Mouse (Mus musculus) testis, adult 2 months (tissue): ENCODE results near the gene Ttc23. TPM values are rescaled to one million over a fixed set of nuclear protein-coding genes. Genes with fewer than 3 reads are reported as not detected.

Experiments used
- H3K27ac ChIP-seq: fragments of 200-500 bp; 2 replicates; pipeline ENCODE4 v1.5.1; 2012; ENCODE audit warnings: low read depth, low read length; ENCODE audit not compliant: control insufficient read depth, insufficient read depth
- H3K27me3 ChIP-seq: fragments of 200-500 bp; 2 replicates; pipeline ENCODE4 v1.6.1; 2012; ENCODE audit warnings: mild to moderate bottlenecking, low read length, moderate library complexity; ENCODE audit not compliant: control insufficient read depth, insufficient read depth
- H3K36me3 ChIP-seq: fragments of 200-500 bp; 2 replicates; pipeline ENCODE4 v1.6.1; 2012; ENCODE audit warnings: mild to moderate bottlenecking, low read length; ENCODE audit not compliant: control insufficient read depth, insufficient read depth
- H3K4me1 ChIP-seq: fragments of 200-500 bp; 2 replicates; pipeline ENCODE4 v1.6.1; 2012; ENCODE audit warnings: low read length; ENCODE audit not compliant: control insufficient read depth, insufficient read depth
- H3K4me3 ChIP-seq: fragments of 200-500 bp; 2 replicates; pipeline ENCODE4 v1.5.1; 2012; ENCODE audit warnings: low read depth, mild to moderate bottlenecking, low read length, moderate library complexity, mixed read lengths; ENCODE audit not compliant: control insufficient read depth
- CTCF ChIP-seq: fragments of 200-500 bp; IDR thresholded peaks from 2 replicates; pipeline ENCODE4 v1.5.1; 2012; ENCODE audit warnings: low read depth, mild to moderate bottlenecking, inconsistent platforms, low read length, moderate library complexity; ENCODE audit not compliant: control insufficient read depth, insufficient read depth, insufficient replicate concordance
- POLR2A ChIP-seq: fragments of 200-500 bp; IDR thresholded peaks from 2 replicates; pipeline ENCODE4 v1.6.1; 2012; ENCODE audit warnings: low read depth, mild to moderate bottlenecking, inconsistent platforms, low read length, moderate library complexity; ENCODE audit not compliant: control insufficient read depth
- polyA plus RNA-seq: library from polyadenylated mRNA; depleted of rRNA; stranded (reverse); fragments of >200 nt; gene quantifications from 2 replicates; pipeline ENCODE4 v1.2.3, GENCODE M21; 2012

The Ttc23 gene
- polyA plus RNA-seq, 1 experiment: 43.7 TPM

DNA sequence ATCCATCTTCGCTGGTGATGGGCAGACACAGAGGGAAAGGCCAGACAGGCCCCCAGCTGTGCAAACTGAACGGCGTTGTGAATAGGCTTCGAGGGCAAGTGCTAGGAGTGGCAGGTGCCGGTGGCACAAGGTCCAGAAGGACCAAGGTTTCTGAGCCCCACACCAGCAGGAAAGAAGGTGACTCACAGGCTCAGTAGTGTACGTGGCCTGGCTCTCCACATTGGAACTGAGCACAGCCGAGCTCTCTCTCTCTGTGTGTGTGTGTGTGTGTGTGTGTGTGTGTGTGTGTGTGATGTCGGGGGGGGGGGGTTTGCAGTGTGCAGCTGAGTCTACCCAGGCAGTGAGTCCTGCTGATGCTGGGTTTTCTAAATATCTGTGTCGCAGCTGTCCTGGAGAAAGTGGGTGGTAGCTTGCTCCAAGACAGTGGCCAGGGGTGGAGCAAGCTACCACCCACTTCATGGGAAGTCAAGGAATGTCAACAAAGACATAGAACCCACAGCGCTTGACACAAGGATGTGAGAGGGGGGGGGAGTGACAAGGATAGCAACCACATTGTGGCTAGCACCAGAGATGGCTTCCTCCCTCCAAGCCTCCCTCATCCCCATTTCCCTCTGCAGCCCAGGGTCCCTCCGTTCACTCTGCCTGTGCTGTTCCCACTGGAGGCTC lies 69.1 kb downstream of the Ttc23 start:
- Histone ChIP-seq H3K4me3 (no peak overlapping the region), H3K27ac (no peak overlapping the region), H3K4me1 (no peaks in the 10 kb centered on the region), H3K27me3 (no peaks in the 10 kb centered on the region), H3K36me3 (no peaks in the 10 kb centered on the region)
- TF ChIP-seq CTCF (no peak), POLR2A (no peak)

DNA sequence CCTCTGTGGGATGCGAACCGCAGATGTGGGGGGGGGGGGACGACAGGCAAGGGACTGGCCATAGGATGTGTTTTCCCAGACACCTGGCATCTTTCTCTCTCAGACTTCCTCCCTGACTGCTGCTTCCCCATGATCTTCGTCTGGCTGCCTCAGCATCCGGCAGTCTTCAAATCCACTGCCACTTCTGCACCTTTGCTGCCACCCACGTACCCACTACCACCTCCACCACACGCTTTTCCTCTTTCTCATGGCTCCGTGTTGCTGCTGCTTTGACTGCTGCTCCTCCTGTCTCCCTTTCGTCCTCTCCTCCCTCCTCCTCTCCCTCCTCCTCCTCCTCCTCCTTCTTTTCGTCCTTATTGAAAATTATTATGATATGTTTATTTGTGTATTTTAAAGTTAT lies 69.7 kb downstream of the Ttc23 start:
- Histone ChIP-seq H3K27ac (no peak overlapping the region), H3K4me3 (no peak overlapping the region), H3K4me1 (no peaks in the 10 kb centered on the region), H3K27me3 (no peaks in the 10 kb centered on the region), H3K36me3 (no peaks in the 10 kb centered on the region)
- no peak for TF ChIP-seq POLR2A

DNA sequence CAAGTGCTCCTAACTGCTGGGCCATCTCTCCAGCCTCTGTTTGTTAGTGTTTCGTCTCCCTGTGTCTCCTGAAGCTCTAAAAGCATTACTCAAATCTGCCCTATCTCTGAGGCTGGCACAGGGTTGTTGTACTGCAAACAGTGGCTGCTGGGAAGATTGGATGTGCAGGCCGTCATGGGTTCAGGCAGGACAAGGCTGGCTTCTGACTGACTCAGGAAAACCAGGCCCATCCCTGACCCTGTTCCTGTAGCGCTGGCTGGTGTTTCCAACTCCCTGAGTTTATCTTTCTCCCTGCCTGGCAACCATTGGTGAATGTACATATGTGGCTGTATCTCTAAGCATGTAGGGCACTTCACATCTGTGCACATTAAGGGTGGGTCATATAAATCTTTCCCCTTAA lies 70.3 kb downstream of the Ttc23 start:
- Histone ChIP-seq H3K4me1 (no peaks in the 10 kb centered on the region), H3K27me3 (no peaks in the 10 kb centered on the region), H3K4me3 (no peak overlapping the region), H3K36me3 (no peaks in the 10 kb centered on the region), H3K27ac (no peak overlapping the region)
- TF ChIP-seq CTCF (no peak), POLR2A (no peak)

DNA sequence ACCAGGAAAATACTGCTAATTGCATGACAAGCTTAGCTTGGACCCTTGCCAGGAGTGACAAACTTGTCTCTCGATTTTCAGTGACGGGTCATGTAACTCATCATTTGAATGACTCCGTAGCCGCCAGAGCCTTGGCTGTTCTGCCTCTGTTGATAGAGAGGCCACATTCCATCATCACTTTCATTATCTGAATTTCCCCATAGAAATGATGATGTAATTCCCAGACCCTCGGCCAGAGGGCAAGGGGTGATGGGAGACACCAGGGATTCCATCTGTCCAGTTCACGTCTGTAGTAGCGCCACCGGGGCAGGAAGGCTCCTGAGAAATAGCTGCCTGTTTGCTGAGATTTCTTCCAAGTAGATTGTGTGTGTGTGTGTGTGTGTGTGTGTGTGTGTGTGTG lies 71.6 kb downstream of the Ttc23 start:
- H3K36me3 ChIP-seq: no peaks in the 10 kb centered on the region
- no peak overlapping the region for H3K4me3 ChIP-seq
- no peaks in the 10 kb centered on the region for H3K4me1 ChIP-seq
- H3K27ac ChIP-seq: no peak overlapping the region
- TF ChIP-seq CTCF (no peak), POLR2A (no peak)
- no peaks in the 10 kb centered on the region for H3K27me3 ChIP-seq

DNA sequence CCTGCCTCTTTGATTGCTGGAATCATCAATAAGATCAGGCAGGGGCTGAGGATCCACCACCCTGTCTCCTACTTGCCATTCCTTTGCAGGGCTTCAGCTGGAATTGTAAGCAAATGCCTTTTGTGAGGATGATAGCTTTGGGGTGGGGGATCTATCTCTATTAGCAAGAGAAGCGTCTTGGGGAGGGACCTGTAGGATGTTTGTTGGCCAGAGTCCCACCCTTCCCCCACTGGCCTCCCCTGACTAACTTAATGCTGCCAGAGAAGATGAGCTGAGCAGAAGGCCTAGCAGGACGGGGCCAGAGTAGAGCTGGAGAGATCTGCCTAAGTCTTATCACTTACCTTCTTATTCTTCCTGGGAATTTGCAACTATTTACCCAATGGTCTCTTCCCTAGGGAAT lies 75.0 kb downstream of the Ttc23 start:
- H3K4me1 ChIP-seq: no peaks in the 10 kb centered on the region
- no peak overlapping the region for H3K4me3 ChIP-seq
- H3K27me3 ChIP-seq: no peaks in the 10 kb centered on the region
- no peak for TF ChIP-seq CTCF
- TF ChIP-seq POLR2A: no peak
- H3K27ac ChIP-seq: no peak overlapping the region
- no peaks in the 10 kb centered on the region for H3K36me3 ChIP-seq

DNA sequence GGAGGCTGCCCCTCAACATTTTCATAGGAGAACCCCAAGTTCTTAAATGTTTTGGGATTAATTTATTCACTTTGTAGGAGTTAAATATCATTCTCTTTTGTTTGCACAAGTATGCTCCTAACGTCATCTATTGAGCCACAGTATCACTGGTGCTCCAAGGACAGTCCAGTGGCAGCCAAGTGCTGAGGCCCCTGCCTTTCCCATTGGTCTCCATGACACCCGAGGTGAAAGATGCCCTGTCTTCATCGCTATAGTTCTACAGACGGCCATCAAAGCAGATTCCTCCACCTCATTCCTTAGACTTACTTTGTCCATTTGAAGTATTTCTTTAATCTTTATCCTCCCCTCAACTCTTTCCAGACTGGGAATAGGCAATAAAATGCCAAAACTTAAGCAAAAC lies 77.3 kb downstream of the Ttc23 start:
- Histone ChIP-seq H3K27ac (no peak overlapping the region), H3K4me3 (no peak overlapping the region), H3K27me3 (no peaks in the 10 kb centered on the region), H3K4me1 (no peaks in the 10 kb centered on the region; the same call in 1 of the 2 replicates), H3K36me3 (no peaks in the 10 kb centered on the region)
- TF ChIP-seq CTCF (no peak), POLR2A (no peak)

DNA sequence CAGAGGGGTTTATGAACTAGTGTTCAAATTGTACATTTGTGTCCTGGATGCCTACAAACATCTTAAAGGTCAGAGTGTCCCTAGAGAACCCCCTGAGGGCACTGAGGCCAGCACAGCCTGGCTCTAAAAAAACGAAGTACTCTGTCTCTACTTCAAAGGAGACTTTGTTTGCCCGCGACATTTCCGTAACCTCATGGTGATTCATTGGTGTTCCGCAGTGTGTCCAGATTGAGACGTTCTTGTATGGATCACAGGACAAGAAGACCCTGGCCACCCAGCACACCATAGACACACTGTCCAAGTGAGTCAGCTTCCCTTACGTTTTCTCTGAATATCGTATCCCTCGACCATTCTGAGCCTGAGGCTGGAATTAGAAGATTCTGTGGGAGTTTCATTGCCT lies 77.8 kb downstream of the Ttc23 start:
- Histone ChIP-seq H3K36me3 (no peaks in the 10 kb centered on the region), H3K27ac (no peak overlapping the region)

DNA sequence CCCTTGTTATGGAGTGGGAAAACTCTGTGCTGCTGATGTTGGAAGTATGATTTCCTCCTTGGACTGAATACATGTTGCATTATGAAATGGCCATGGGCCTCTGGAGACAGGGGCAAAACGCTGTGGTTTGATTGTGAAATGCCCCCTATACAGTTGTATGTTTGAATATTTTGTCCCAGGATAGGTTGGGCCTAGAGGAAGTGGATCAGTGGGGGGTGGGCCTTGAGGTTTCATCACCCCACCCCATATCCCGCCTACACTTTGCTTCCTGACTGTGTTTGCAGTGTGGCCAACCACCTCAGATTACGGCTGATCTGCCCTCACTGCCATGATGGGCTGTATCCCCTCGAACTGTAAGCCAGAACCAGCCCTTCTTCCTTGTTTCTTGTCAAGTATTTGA lies 81.0 kb downstream of the Ttc23 start:
- TF ChIP-seq CTCF (no peak), POLR2A (no peak)
- H3K36me3 ChIP-seq: no peaks in the 10 kb centered on the region
- H3K27ac ChIP-seq: no peak overlapping the region
- no peaks in the 10 kb centered on the region for H3K27me3 ChIP-seq
- H3K4me3 ChIP-seq: no peak overlapping the region
- no peaks in the 10 kb centered on the region; the same call in 1 of the 2 replicates for H3K4me1 ChIP-seq

More for the DNA sequence above, 77.8 kb downstream of the Ttc23 start:
- TF ChIP-seq POLR2A: no peak
- H3K4me1 ChIP-seq: no peaks in the 10 kb centered on the region; the same call in 1 of the 2 replicates
- no peaks in the 10 kb centered on the region for H3K27me3 ChIP-seq
- no peak overlapping the region for H3K4me3 ChIP-seq
